Mouse (Mus musculus): ENCODE results near the gene Zdhhc16. TPM values are rescaled to one million over a fixed set of nuclear protein-coding genes. Genes with fewer than 3 reads are reported as not detected.

The Zdhhc16 gene
- 43.8 and 46.1 TPM in 2 replicates for polyA plus RNA-seq (2015; fragmentation: Nextera tagmentation; extraction: Ambion mirVana)

GRCm38 (mm10) chr19:41933179-41934086 is at the start of gene Zdhhc16, which contains the start of gene Exosc1:
Gene Zdhhc16 (plus strand): TSS chr19:41933480.
Gene Exosc1 (minus strand): TSS chr19:41933423.

GRCm38 (mm10) chr19:41895460-41896318 is 37.6 kb upstream of the Zdhhc16 start, which contains the start of gene Rrp12:
Gene Rrp12 (minus strand): TSS chr19:41896173.

DNA sequence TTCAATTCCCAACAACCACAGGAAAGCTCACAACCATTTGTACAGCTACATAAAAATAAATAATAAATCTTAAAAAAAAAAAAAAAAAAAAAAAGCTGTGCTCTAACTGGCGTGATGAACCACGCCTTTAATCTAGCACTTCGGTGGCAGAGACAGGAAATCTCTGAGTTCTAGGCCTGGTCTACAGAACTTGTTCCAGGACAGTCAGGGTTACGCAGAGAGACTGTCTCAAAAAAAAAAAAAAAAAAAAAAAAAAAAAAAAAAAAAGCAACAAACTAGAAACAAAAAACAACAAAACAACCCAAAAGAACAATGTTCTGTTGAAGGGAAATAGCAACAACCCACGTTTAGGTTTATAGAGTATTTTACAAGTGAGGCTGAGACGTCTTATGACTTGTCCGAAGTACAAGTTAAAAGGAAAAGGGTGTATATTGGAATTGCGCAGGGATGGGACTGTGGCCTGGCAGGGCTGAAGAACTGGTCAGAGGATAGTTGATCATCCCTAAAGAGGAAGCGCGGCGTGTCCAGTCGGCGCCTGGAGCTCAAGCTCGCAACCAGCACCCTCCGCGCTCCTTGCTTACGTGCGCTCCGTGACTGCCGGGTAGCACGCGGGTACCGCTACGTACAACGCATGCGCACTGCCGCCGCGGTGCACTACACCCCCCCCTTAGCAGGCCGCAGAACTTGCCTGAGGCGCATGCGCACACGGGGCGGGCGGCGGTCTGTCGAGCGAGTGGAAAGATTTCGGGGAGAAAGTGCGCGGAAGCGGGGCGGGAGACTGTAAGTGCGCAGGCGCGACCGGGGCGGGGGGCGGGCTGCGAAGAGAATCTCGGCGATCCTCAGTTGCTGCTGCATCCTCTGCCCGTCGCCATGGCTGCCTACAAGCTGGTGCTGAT is 21.9 kb upstream of the Zdhhc16 start, which contains the start of gene Pgam1:
Gene Pgam1 (plus strand): TSS at position 746 of the 896 bp plus-strand sequence.

GRCm38 (mm10) chr19:41980819-41981594 is 47.7 kb downstream of the Zdhhc16 start, which contains the start of gene Mms19:
Gene Mms19 (minus strand): TSS chr19:41981157.

GRCm38 (mm10) chr19:41981595-41981927 is 48.3 kb downstream of the Zdhhc16 start, which contains the start of gene Ubtd1:
Gene Ubtd1 (plus strand): TSS chr19:41981763.

Other genes with a start within 250 kb of the Zdhhc16 start
- 0.13 and 0.28 TPM in 2 replicates for gene Slit1, start 189.8 kb upstream of the Zdhhc16 start, polyA plus RNA-seq (2015; fragmentation: Nextera tagmentation; extraction: Ambion mirVana)
- gene Arhgap19, start 131.4 kb upstream of the Zdhhc16 start, polyA plus RNA-seq (2015; fragmentation: Nextera tagmentation; extraction: Ambion mirVana) = 29.4 and 29.5 TPM in 2 replicates
- 24.6 and 25.8 TPM in 2 replicates for gene Frat1, start 103.5 kb upstream of the Zdhhc16 start, polyA plus RNA-seq (2015; fragmentation: Nextera tagmentation; extraction: Ambion mirVana)
- 11.7 and 12.3 TPM in 2 replicates for gene Frat2, start 85.3 kb upstream of the Zdhhc16 start, polyA plus RNA-seq (2015; fragmentation: Nextera tagmentation; extraction: Ambion mirVana)
- 8.0 TPM in 2 replicates for gene Rrp12, start 37.3 kb upstream of the Zdhhc16 start, polyA plus RNA-seq (2015; fragmentation: Nextera tagmentation; extraction: Ambion mirVana)
- gene Pgam1, start 21.6 kb upstream of the Zdhhc16 start, polyA plus RNA-seq (2015; fragmentation: Nextera tagmentation; extraction: Ambion mirVana) = 136 and 152 TPM in 2 replicates
- gene Exosc1, start 57 bp upstream of the Zdhhc16 start, polyA plus RNA-seq (2015; fragmentation: Nextera tagmentation; extraction: Ambion mirVana) = 65.5 and 67.9 TPM in 2 replicates
- gene Mms19, start 47.7 kb downstream of the Zdhhc16 start, polyA plus RNA-seq (2015; fragmentation: Nextera tagmentation; extraction: Ambion mirVana) = 12.9 and 18.3 TPM in 2 replicates
- 6.5 and 9.7 TPM in 2 replicates for gene Ubtd1, start 48.3 kb downstream of the Zdhhc16 start, polyA plus RNA-seq (2015; fragmentation: Nextera tagmentation; extraction: Ambion mirVana)
- gene Ankrd2, start 102.5 kb downstream of the Zdhhc16 start, polyA plus RNA-seq (2015; fragmentation: Nextera tagmentation; extraction: Ambion mirVana) = 5.4 and 6.2 TPM in 2 replicates
- gene Hoga1, start 112.1 kb downstream of the Zdhhc16 start, polyA plus RNA-seq (2015; fragmentation: Nextera tagmentation; extraction: Ambion mirVana) = 0.81 and 1.1 TPM in 2 replicates
- gene 4933411K16Rik, start 118.8 kb downstream of the Zdhhc16 start, polyA plus RNA-seq (2015; fragmentation: Nextera tagmentation; extraction: Ambion mirVana) = not detected in 2 replicates
- 2.3 and 3.6 TPM in 2 replicates for gene Morn4, start 152.9 kb downstream of the Zdhhc16 start, polyA plus RNA-seq (2015; fragmentation: Nextera tagmentation; extraction: Ambion mirVana)
- gene Pi4k2a, start 157.0 kb downstream of the Zdhhc16 start, polyA plus RNA-seq (2015; fragmentation: Nextera tagmentation; extraction: Ambion mirVana) = 9.6 and 12.5 TPM in 2 replicates
- 5.9 and 10.2 TPM in 2 replicates for gene Avpi1, start 195.6 kb downstream of the Zdhhc16 start, polyA plus RNA-seq (2015; fragmentation: Nextera tagmentation; extraction: Ambion mirVana)
- 4.2 and 6.5 TPM in 2 replicates for gene Marveld1, start 213.9 kb downstream of the Zdhhc16 start, polyA plus RNA-seq (2015; fragmentation: Nextera tagmentation; extraction: Ambion mirVana)
- 15.9 and 17.4 TPM in 2 replicates for gene Zfyve27, start 230.5 kb downstream of the Zdhhc16 start, polyA plus RNA-seq (2015; fragmentation: Nextera tagmentation; extraction: Ambion mirVana)